Mouse (Mus musculus) ES-E14 (cell line): ENCODE data around the gene Prdm5. TPM values are rescaled to one million over a fixed set of nuclear protein-coding genes. Genes with fewer than 3 reads are reported as not detected.
A peak's percentile ranks its signal among the peaks of the same experiment; 100 is the strongest.

Source experiments
- DNase-seq: peaks from one replicate; pipeline ENCODE4 v3.0.0-alpha.2; 2013; ENCODE audit warnings: low read depth, low spot score
- H3K27ac ChIP-seq: 2 replicates; pipeline ENCODE4 v1.5.1; 2012; ENCODE audit warnings: low read depth, mild to moderate bottlenecking, low read length, moderate library complexity, mixed read lengths; ENCODE audit not compliant: poor library complexity, insufficient read depth, severe bottlenecking
- H3K36me3 ChIP-seq: 2 replicates; pipeline ENCODE4 v1.6.1; 2012; ENCODE audit warnings: mild to moderate bottlenecking, low read length, moderate library complexity, mixed read lengths; ENCODE audit not compliant: control insufficient read depth, poor library complexity, insufficient read depth, severe bottlenecking
- H3K4me1 ChIP-seq, 2 experiments: fragments of 150-350 bp in 1 of 2; sonication (generic) in 1 of 2; 2 replicates each; pipeline ENCODE4 v1.6.1; 2012; ENCODE audit warnings: low read length in 2 of 2, mild to moderate bottlenecking in 1 of 2, mixed read lengths in 1 of 2; ENCODE audit not compliant: control insufficient read depth in 2 of 2, insufficient read depth in 2 of 2, poor library complexity in 1 of 2
- H3K4me3 ChIP-seq, 2 experiments: fragments of 150-350 bp in 1 of 2; sonication (generic) in 1 of 2; 2 replicates each; pipeline ENCODE4 v1.5.1; 2012; ENCODE audit warnings: low read length in 2 of 2, low read depth in 1 of 2, mild to moderate bottlenecking in 1 of 2, mixed read lengths in 1 of 2; ENCODE audit not compliant: insufficient read depth in 1 of 2, poor library complexity in 1 of 2, severe bottlenecking in 1 of 2
- H3K9ac ChIP-seq: 2 replicates; pipeline ENCODE4 v1.6.1; 2012; ENCODE audit warnings: low read depth, mild to moderate bottlenecking, low read length, mixed read lengths; ENCODE audit not compliant: poor library complexity, insufficient read depth, severe bottlenecking
- H3K9me3 ChIP-seq: fragments of 150-350 bp; sonication (generic); 2 replicates; pipeline ENCODE4 v1.6.1; 2012; ENCODE audit warnings: low read depth, mild to moderate bottlenecking, low read length; ENCODE audit not compliant: control insufficient read depth, insufficient read depth
- CHD2 ChIP-seq: IDR thresholded peaks from 2 replicates; pipeline ENCODE4 v1.6.1; 2014; ENCODE audit warnings: mild to moderate bottlenecking, low read depth, low read length, inconsistent platforms
- HCFC1 ChIP-seq: IDR thresholded peaks from 2 replicates; pipeline ENCODE4 v1.6.1; 2012; ENCODE audit warnings: low read length, inconsistent platforms, borderline replicate concordance; ENCODE audit not compliant: insufficient read depth
- MAFK ChIP-seq: IDR thresholded peaks from 2 replicates; pipeline ENCODE4 v1.6.1; 2014; ENCODE audit warnings: mild to moderate bottlenecking, low read depth, low read length, inconsistent platforms; ENCODE audit not compliant: insufficient read depth
- ZC3H11A ChIP-seq: IDR thresholded peaks from 2 replicates; pipeline ENCODE4 v1.6.1; 2012; ENCODE audit warnings: low read depth, mild to moderate bottlenecking, inconsistent platforms, low read length, borderline replicate concordance
- ZNF384 ChIP-seq: IDR thresholded peaks from 2 replicates; pipeline ENCODE4 v1.6.1; 2012; ENCODE audit warnings: low read depth, low read length, inconsistent platforms
- in situ Hi-C, 2 experiments: fragments of 600-800 bp; cut with MboI; formaldehyde crosslinking; loops; one replicate each; pipeline ENCODE4 v1.15.1; 2025; ENCODE audit warnings: low sequenced_read_pairs in 2 of 2, inconsistent platforms in 1 of 2; ENCODE audit not compliant: unreplicated experiment in 2 of 2
- total RNA-seq: library from RNA; depleted of rRNA; stranded (reverse); fragments of 300-350 nt; gene quantifications from 2 replicates; pipeline ENCODE4 v1.2.3, GENCODE M21; 2012

Gene Prdm5
- total RNA-seq, 1 experiment, result 26.1 TPM

DNA sequence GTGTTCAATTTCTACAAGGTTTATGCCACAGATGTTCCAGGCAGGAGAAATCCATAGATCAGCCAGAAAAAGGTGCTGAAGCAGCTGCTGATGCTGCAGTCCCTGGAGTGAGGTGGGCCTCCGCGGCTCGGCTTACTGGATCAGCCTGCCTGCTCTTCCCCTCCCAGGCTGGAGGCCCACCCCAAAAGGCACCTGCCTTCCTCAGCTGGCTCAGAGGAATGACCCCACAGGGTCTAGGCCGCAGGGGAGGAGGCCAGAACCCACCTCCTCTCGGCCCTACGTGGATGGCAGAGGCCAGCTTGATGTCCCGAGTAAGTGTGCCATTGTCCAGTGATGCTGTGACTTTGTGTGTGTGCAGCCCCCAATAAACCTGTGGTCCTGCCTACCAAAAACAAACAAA lies 20.6 kb upstream of the Prdm5 start:
- in situ Hi-C loops, result no loop called here
- TF ChIP-seq HCFC1 (no peak), MAFK (no peak), ZC3H11A (no peak), CHD2 (no peak), ZNF384 (no peak)
- Histone ChIP-seq H3K4me1 (peaks cover 0 to 2% of the 10 kb centered on the region in 2 experiments; a peak in 2 of 4 replicates), H3K36me3 (no peaks in the 10 kb centered on the region), H3K9me3 (no peaks in the 10 kb centered on the region), H3K4me3 (no peak overlapping the region), H3K27ac (no peak overlapping the region), H3K9ac (no peak overlapping the region)
- DNase-seq, result no peak

GRCm38 (mm10) chr6:65759174-65759573 lies 19.6 kb upstream of the Prdm5 start:
- peaks cover 0 to 3% of the 10 kb centered on the region in 2 experiments; a peak in 2 of 4 replicates for H3K4me1 ChIP-seq
- H3K27ac ChIP-seq, result no peak overlapping the region
- no peaks in the 10 kb centered on the region for H3K36me3 ChIP-seq
- H3K9ac ChIP-seq, result no peak overlapping the region
- no peak for TF ChIP-seq ZC3H11A
- no peak for TF ChIP-seq ZNF384
- TF ChIP-seq CHD2, result no peak
- no peak for TF ChIP-seq MAFK
- no peak for TF ChIP-seq HCFC1
- in situ Hi-C loops, result no loop called here
- no peak overlapping the region for H3K4me3 ChIP-seq
- no peaks in the 10 kb centered on the region for H3K9me3 ChIP-seq
- DNase-seq, result no peak

- Histone ChIP-seq H3K4me1 (peaks cover 1 to 3% of the 10 kb centered on the region in 2 experiments; a peak in 2 of 4 replicates), H3K27ac (no peak overlapping the region), H3K4me3 (no peak overlapping the region), H3K9me3 (no peaks in the 10 kb centered on the region), H3K9ac (no peak overlapping the region), H3K36me3 (no peaks in the 10 kb centered on the region)
- in situ Hi-C loops, result no loop called here
- TF ChIP-seq MAFK (no peak), CHD2 (no peak), ZNF384 (no peak), HCFC1 (no peak), ZC3H11A (no peak)
- DNase-seq, result no peak
Measured at GRCm38 (mm10) chr6:65760073-65760472, 18.7 kb upstream of the Prdm5 start.

- Histone ChIP-seq H3K4me3 (no peak overlapping the region), H3K9ac (no peak overlapping the region; the same call in 1 of the 2 replicates), H3K4me1 (peaks cover 1 to 4% of the 10 kb centered on the region in 2 experiments; a peak in 2 of 4 replicates), H3K36me3 (no peaks in the 10 kb centered on the region), H3K9me3 (no peaks in the 10 kb centered on the region), H3K27ac (peak overlapping the region; percentile 88; the same call in 1 of the 2 replicates)
- DNase-seq, result peak; percentile 43
- in situ Hi-C loops, result no loop called here
- TF ChIP-seq CHD2, result no peak
- no peak for TF ChIP-seq MAFK
- TF ChIP-seq HCFC1, result no peak
Measured at GRCm38 (mm10) chr6:65764459-65764858, 14.3 kb upstream of the Prdm5 start.

GRCm38 (mm10) chr6:65765057-65765456 lies 13.7 kb upstream of the Prdm5 start:
- TF ChIP-seq MAFK (no peak), CHD2 (no peak), ZNF384 (no peak), ZC3H11A (no peak), HCFC1 (no peak)
- peak; percentile 60 for DNase-seq
- H3K9me3 ChIP-seq, result no peaks in the 10 kb centered on the region
- H3K4me1 ChIP-seq, result peaks cover 1 to 4% of the 10 kb centered on the region in 2 experiments; a peak in 2 of 4 replicates
- in situ Hi-C loops, result no loop called here
- H3K4me3 ChIP-seq, result 0 out of 4 replicates have a peak overlapping the region, but pooled peaks of 1 of the 2 experiments have one; percentile 23
- peak overlapping the region; percentile 88; the same call in 1 of the 2 replicates for H3K27ac ChIP-seq
- H3K36me3 ChIP-seq, result no peaks in the 10 kb centered on the region
- H3K9ac ChIP-seq, result no peak overlapping the region
